Mouse (Mus musculus) liver, postnatal 0 days (tissue): Measurements from ENCODE around the gene Csrp1.

Experiments
- CTCF ChIP-seq: sonication (generic); IDR thresholded peaks from 2 replicates; pipeline ENCODE4 v1.5.1; 2016; ENCODE audit warnings: antibody characterized with exemption, low read depth
- EP300 ChIP-seq: IDR thresholded peaks from 2 replicates; pipeline ENCODE4 v1.6.1; 2016; ENCODE audit warnings: antibody characterized with exemption, low read depth, mild to moderate bottlenecking

DNA sequence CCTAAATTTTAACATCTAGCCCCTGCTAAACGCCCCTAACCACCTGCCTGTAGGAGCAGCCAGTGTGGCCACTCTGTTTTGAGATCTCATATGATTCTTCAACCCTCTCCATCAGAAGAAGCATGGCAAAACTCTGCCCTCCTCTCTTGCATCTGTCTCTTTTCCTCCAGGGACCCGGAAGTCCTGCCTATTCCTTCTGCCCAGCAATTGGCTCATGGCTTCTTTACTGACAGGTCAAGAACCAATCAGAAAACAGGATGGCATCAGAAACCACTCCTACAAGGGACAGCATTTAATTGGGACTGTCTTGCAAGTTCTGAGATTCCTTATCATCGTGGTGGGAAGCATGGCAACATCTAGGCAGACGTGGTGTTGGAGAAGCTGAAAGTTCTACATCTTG lies 11.5 kb upstream of the Csrp1 start:
- TF ChIP-seq EP300 (no peak), CTCF (no peak)
